Mouse (Mus musculus) forebrain, postnatal 0 days (tissue): Measurements from ENCODE around the gene Pomgnt2. TPM values are rescaled to one million over a fixed set of nuclear protein-coding genes. Genes with fewer than 3 reads are reported as not detected.
A peak's percentile ranks its signal among the peaks of the same experiment; 100 is the strongest.

Source experiments
- ATAC-seq: fragments of 200-750 bp; cut with Nextera tagmentation; 2 replicates; pipeline ENCODE4 v1.8.0; 2017; ENCODE audit warnings: mild to moderate bottlenecking, moderate library complexity
- DNase-seq: peaks from one replicate; pipeline ENCODE4 v3.0.0-alpha.2; 2015
- H3K27ac ChIP-seq: fragments of 300-500 bp; sonication (generic); 2 replicates; pipeline ENCODE4 v1.5.1; 2014; ENCODE audit warnings: low read depth, mild to moderate bottlenecking, antibody characterized with exemption, low read length, moderate library complexity, mixed read lengths
- H3K27me3 ChIP-seq: fragments of 300-500 bp; sonication (generic); 2 replicates; pipeline ENCODE4 v1.6.1; 2014; ENCODE audit warnings: mild to moderate bottlenecking, low read length, mixed read lengths; ENCODE audit not compliant: insufficient read depth
- H3K36me3 ChIP-seq: fragments of 300-500 bp; sonication (generic); 2 replicates; pipeline ENCODE4 v1.6.1; 2014; ENCODE audit warnings: mild to moderate bottlenecking, moderate library complexity; ENCODE audit not compliant: insufficient read depth
- H3K4me1 ChIP-seq: fragments of 300-500 bp; sonication (generic); 2 replicates; pipeline ENCODE4 v1.6.1; 2014; ENCODE audit warnings: antibody characterized with exemption; ENCODE audit not compliant: insufficient read depth
- H3K4me2 ChIP-seq: fragments of 300-500 bp; sonication (generic); 2 replicates; pipeline ENCODE4 v1.6.1; 2014; ENCODE audit warnings: low read depth, mild to moderate bottlenecking, moderate library complexity
- H3K4me3 ChIP-seq: fragments of 300-500 bp; sonication (generic); 2 replicates; pipeline ENCODE4 v1.5.1; 2014; ENCODE audit warnings: low read depth, low read length, mixed read lengths
- H3K9ac ChIP-seq: fragments of 300-500 bp; sonication (generic); 2 replicates; pipeline ENCODE4 v1.6.1; 2014; ENCODE audit warnings: mild to moderate bottlenecking
- H3K9me3 ChIP-seq: fragments of 300-500 bp; sonication (generic); 2 replicates; pipeline ENCODE4 v1.6.1; 2016; ENCODE audit warnings: low read length
- CTCF ChIP-seq: sonication (generic); IDR thresholded peaks from 2 replicates; pipeline ENCODE4 v1.5.1; 2016; ENCODE audit warnings: antibody characterized with exemption, control low read depth, low read depth
- WGBS: fragments of 180-500 bp; shearing (Covaris S2); extraction: QIAGEN DNeasy Blood & Tissue Kit; methylation state at CpG from one replicate; pipeline ENCODE4 v1.1.7; 2014; 5-methylcytosine and 5-hydroxymethylcytosine counted together
- polyA plus RNA-seq: library from polyadenylated mRNA; unstranded; fragments of >200 nt; fragmentation: Nextera tagmentation; extraction: Ambion mirVana; gene quantifications from 2 replicates; pipeline ENCODE4 v1.2.1, GENCODE M21; 2015
- total RNA-seq: library from RNA; depleted of rRNA; stranded (reverse); fragments of >200 nt; gene quantifications from 2 replicates; pipeline ENCODE4 v1.2.3, GENCODE M21; 2014

The Pomgnt2 gene
- total and polyA plus RNA-seq, 2 experiments from 2014 or later, result 35.6 to 85.7 TPM

DNA sequence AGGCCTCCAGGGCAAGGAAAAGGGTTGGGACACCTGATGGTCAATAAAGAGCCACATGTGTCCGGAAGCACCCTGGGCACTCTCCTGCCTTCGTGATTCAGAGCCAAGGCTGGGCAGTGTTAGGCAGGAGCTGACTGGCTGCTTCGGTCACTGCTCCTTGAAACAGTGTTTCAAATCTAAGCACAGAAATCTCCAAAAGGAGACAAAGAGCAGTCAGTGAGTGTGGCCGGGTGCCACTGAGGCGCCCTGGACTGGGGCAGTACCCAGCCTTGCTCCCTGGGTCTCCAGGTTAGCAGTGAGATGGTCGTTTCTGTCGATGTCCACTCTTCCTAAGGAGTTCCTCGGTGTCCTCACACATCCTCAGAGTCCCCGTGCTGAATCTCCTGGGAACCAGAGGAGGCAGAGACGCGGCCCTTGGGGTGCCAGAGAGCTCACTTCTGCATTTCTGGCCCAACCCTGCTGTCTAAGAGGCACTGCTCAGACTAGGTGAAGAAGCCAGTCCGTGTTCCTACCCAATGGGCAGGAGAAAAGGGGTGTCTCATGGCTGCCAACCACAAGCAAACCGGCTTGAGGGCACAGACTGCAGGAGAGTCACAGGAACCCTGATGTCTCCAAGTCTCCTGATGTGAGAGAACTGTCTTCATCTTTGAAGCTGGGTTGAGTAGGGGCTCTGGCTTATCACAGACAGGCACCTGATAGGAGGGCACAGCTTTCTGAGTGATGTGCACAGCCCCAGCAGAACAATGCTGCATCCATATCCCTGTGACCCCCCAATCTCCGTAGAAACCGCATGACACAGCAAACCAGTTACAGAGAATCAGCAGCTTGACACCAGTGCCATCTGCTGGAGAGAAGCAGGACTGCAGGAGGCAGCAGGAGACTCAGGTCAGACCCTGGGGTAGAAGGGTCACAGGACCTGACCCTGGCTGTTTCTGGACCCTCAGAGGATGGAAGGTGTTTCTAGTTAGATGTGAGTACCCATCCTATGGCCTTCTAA, 12.1 kb downstream of the Pomgnt2 start:
- no peak overlapping the region for H3K27ac ChIP-seq
- WGBS, result 70% methylated on average over 15 of the region's 15 CpGs
- no peaks in the 10 kb centered on the region for H3K4me1 ChIP-seq
- ATAC-seq (peak; percentile 81), DNase-seq (peak; percentile 85)
- no peak overlapping the region for H3K4me2 ChIP-seq
- peaks cover 12% of the 10 kb centered on the region for H3K36me3 ChIP-seq
- no peaks in the 10 kb centered on the region for H3K27me3 ChIP-seq
- no peak overlapping the region for H3K4me3 ChIP-seq
- peak; percentile 100 for TF ChIP-seq CTCF
- no peak overlapping the region for H3K9ac ChIP-seq
- no peaks in the 10 kb centered on the region for H3K9me3 ChIP-seq

DNA sequence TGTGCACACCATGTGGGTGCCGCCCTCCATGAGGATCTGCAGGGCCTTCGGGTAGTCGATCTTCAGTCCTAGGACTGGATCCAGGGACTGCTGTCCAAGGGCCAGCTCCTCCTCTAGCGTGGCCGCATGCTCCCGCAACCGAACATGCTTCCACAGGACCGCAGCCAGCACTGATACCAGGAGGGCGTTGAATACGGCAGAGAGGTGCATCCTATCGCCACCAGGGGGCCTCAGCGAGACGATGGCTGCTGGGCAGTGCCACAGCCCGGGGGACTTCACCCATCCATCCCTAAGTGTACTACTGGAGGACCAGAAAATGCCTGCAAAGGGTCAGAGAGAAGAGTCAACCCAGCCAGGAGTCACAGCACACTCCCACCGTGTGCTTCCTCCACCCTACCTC, 13.4 kb downstream of the Pomgnt2 start:
- H3K4me1 ChIP-seq, result no peaks in the 10 kb centered on the region
- peak; percentile 90 for TF ChIP-seq CTCF

GRCm38 (mm10) chr9:121982665-121983064, 14.2 kb downstream of the Pomgnt2 start:
- WGBS, result 95% methylated on average over 15 of the region's 15 CpGs
- ATAC-seq (no peak), DNase-seq (no peak)
- Histone ChIP-seq H3K4me2 (no peak overlapping the region), H3K9ac (no peak overlapping the region), H3K27ac (no peak overlapping the region), H3K4me1 (no peaks in the 10 kb centered on the region), H3K27me3 (no peaks in the 10 kb centered on the region), H3K9me3 (no peaks in the 10 kb centered on the region), H3K36me3 (peaks cover 12% of the 10 kb centered on the region), H3K4me3 (no peak overlapping the region)
- TF ChIP-seq CTCF, result no peak

More for the DNA sequence above, 13.4 kb downstream of the Pomgnt2 start:
- 45% methylated on average over 15 of the region's 15 CpGs for WGBS
- Histone ChIP-seq H3K36me3 (peaks cover 12% of the 10 kb centered on the region), H3K4me3 (no peak overlapping the region), H3K27me3 (no peaks in the 10 kb centered on the region), H3K4me2 (no peak overlapping the region), H3K27ac (no peak overlapping the region), H3K9ac (no peak overlapping the region), H3K9me3 (no peaks in the 10 kb centered on the region)
- DNase-seq (peak; percentile 70), ATAC-seq (peak; percentile 59)

GRCm38 (mm10) chr9:121982214-121982613, 14.7 kb downstream of the Pomgnt2 start:
- H3K9me3 ChIP-seq, result no peaks in the 10 kb centered on the region
- TF ChIP-seq CTCF, result no peak
- no peak overlapping the region for H3K4me2 ChIP-seq
- 0 out of 2 replicates have a peak overlapping the region, but pooled peaks have one; percentile 10 for H3K9ac ChIP-seq
- no peaks in the 10 kb centered on the region for H3K27me3 ChIP-seq
- no peak for DNase-seq
- no peak for ATAC-seq
- WGBS, result 94% methylated on average over 22 of the region's 22 CpGs
- H3K4me1 ChIP-seq, result no peaks in the 10 kb centered on the region
- H3K27ac ChIP-seq, result no peak overlapping the region
- no peak overlapping the region for H3K4me3 ChIP-seq
- peaks cover 12% of the 10 kb centered on the region for H3K36me3 ChIP-seq

GRCm38 (mm10) chr9:121981466-121982105, 15.3 kb downstream of the Pomgnt2 start:
- ATAC-seq (no peak), DNase-seq (no peak)
- Histone ChIP-seq H3K9me3 (no peaks in the 10 kb centered on the region), H3K9ac (no peak overlapping the region), H3K27ac (no peak overlapping the region), H3K4me2 (no peak overlapping the region), H3K27me3 (no peaks in the 10 kb centered on the region), H3K4me3 (no peak overlapping the region), H3K36me3 (peaks cover 12% of the 10 kb centered on the region), H3K4me1 (no peaks in the 10 kb centered on the region)
- WGBS, result 87% methylated on average over 10 of the region's 10 CpGs
- no peak for TF ChIP-seq CTCF

GRCm38 (mm10) chr9:121981046-121981445, 15.9 kb downstream of the Pomgnt2 start:
- Histone ChIP-seq H3K27ac (no peak overlapping the region), H3K9ac (no peak overlapping the region), H3K9me3 (no peaks in the 10 kb centered on the region), H3K27me3 (no peaks in the 10 kb centered on the region), H3K4me3 (no peak overlapping the region), H3K36me3 (peaks cover 12% of the 10 kb centered on the region), H3K4me2 (no peak overlapping the region), H3K4me1 (no peaks in the 10 kb centered on the region)
- DNase-seq, result no peak
- TF ChIP-seq CTCF, result no peak
- WGBS, result 85% methylated on average over 9 of the region's 9 CpGs
- no peak for ATAC-seq

DNA sequence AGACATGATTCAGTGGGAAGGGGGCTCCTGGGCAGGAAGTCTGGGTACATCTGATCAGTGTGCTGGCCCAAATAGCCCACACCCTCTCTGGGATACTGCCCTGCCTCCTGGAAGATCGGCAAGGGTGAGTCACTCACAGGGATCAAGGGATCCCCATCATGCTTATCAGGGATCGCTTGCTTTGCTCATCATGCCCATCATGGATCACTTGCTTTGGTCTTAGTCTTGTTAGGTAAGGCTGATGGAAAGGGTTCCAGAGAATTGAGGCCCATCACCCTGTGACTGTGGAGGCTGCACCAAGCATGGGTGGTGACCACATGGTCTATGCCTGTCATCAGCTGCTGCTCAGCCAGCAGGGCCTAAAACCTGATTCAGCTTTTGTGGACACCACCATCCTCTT, 21.6 kb downstream of the Pomgnt2 start:
- ATAC-seq, result no peak
- WGBS, result 87% methylated on average over 2 of the region's 2 CpGs
- no peak for TF ChIP-seq CTCF
- no peak overlapping the region for H3K4me2 ChIP-seq
- H3K4me3 ChIP-seq, result no peak overlapping the region
- H3K4me1 ChIP-seq, result 0 out of 2 replicates have a peak, but pooled peaks cover 4% of the 10 kb centered on the region
- H3K27ac ChIP-seq, result no peak overlapping the region
- no peaks in the 10 kb centered on the region; the same call in 1 of the 2 replicates for H3K36me3 ChIP-seq
- H3K9ac ChIP-seq, result no peak overlapping the region
- no peaks in the 10 kb centered on the region for H3K27me3 ChIP-seq
- no peak for DNase-seq
- no peaks in the 10 kb centered on the region for H3K9me3 ChIP-seq
